Mouse (Mus musculus) B cell, adult 2 months (primary cell): ENCODE results near the gene Cwf19l2.
"Not testable (repeated sequence)": the region's sequence is repeated elsewhere in the genome, so short reads cannot be mapped to it uniquely, and the experiment has no call there.

Experiments
- DNase-seq, 2 experiments: peaks; one replicate each; pipeline ENCODE4 v3.0.0; 2022

The Cwf19l2 gene

GRCm38 (mm10) chr9:3403251-3404208, at the start of gene Cwf19l2:
Gene Cwf19l2 (plus strand): TSS chr9:3403592.
- DNase-seq: peak; percentile 81 to 82

- DNase-seq: not testable (repeated sequence)
Measured at GRCm38 (mm10) chr9:3376323-3376722, 27.1 kb upstream of the Cwf19l2 start.

- peak; percentile 22 to 29 for DNase-seq
Measured at GRCm38 (mm10) chr9:3404372-3404771, 980 bp downstream of the Cwf19l2 start.

- DNase-seq: not testable (repeated sequence)
Measured at GRCm38 (mm10) chr9:3439555-3440300, 36.3 kb downstream of the Cwf19l2 start.

- no peak for DNase-seq
Measured at GRCm38 (mm10) chr9:3471897-3472296, 68.5 kb downstream of the Cwf19l2 start.

GRCm38 (mm10) chr9:3518645-3519044, 115.3 kb downstream of the Cwf19l2 start:
- DNase-seq: no peak

- DNase-seq: no peak
Measured at GRCm38 (mm10) chr9:3519178-3519577, 115.8 kb downstream of the Cwf19l2 start.

- no peak for DNase-seq
Measured at GRCm38 (mm10) chr9:3521031-3521430, 117.6 kb downstream of the Cwf19l2 start.
